Mouse (Mus musculus): ENCODE results near the gene Jag2.

DNA sequence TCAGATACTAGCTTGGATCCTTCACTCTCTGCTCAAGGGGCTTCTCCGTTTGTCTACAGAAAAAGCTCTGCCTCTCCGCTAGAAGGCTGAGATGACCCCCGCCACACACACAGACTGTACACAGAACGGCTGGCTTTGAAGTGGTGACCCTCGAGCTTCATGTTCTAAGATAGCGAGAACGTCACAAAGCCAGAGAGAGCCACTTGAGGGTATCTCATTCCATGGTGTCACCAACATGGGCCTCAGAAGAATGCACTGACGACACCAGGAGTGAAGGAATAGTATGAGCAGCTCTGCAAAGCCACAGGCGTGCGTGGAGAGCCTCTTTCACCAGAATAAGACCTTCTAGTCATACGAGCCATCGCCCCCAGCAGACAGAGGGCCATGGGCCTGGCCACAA is 8.1 kb downstream of the Jag2 start:
- TF ChIP-seq POLR2A (IDR thresholded peaks at IDR 0.05; ENCODE audit: low read depth, low read length) (no peak), CTCF (IDR thresholded peaks at IDR 0.05; ENCODE audit: borderline replicate concordance, insufficient read depth, low read length) (no peak)
